Mouse (Mus musculus): ENCODE data around the gene Ptpn20.

DNA sequence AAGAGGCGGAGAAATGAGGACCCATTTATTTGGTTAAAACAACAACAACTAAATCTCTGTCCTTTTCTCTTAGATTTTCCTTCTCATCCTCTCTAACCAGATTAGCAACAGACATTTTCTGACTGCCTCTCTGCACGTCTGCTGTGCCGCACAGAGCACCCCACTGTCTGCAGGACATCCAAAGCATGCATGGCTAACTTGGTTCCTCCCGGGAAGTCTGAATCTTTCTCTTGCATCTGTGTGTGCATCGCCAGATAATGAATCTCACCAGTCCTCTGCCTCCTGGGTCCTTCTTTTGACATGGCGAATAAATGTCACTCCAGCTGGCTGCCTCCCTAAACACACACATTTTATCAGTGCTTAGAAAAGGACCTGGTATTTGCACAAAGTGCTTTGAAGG, 18.3 kb upstream of the Ptpn20 start:
- no peak for TF ChIP-seq CTCF (conservative IDR thresholded peaks at IDR 0.05; ENCODE audit: insufficient read depth, insufficient read length, low read depth, low read length)
- no peak for TF ChIP-seq POLR2A (IDR thresholded peaks at IDR 0.05; ENCODE audit: low read depth, low read length)
